Mouse (Mus musculus) gastrocnemius, postnatal 14 days (tissue): ENCODE data around the gene Cntn4. TPM values are rescaled to one million over a fixed set of nuclear protein-coding genes. Genes with fewer than 3 reads are reported as not detected.

Experiments used
- DNase-seq: peaks from one replicate; pipeline ENCODE4 v3.0.0; 2021; ENCODE audit warnings: mixed read lengths
- intact Hi-C: fragments of 180-260 bp; cut with DNase I; formaldehyde crosslinking; loops from one replicate; pipeline ENCODE4 v1.15.1; 2025; ENCODE audit warnings: low total_unique reads
- total RNA-seq, 2 experiments: library from RNA; stranded (reverse); gene quantifications; 2 replicates each; pipeline ENCODE4 v1.2.3; 2021

Cntn4 gene
- total RNA-seq, 2 experiments from 2014 or later = 0.09 to 0.14 TPM

DNA sequence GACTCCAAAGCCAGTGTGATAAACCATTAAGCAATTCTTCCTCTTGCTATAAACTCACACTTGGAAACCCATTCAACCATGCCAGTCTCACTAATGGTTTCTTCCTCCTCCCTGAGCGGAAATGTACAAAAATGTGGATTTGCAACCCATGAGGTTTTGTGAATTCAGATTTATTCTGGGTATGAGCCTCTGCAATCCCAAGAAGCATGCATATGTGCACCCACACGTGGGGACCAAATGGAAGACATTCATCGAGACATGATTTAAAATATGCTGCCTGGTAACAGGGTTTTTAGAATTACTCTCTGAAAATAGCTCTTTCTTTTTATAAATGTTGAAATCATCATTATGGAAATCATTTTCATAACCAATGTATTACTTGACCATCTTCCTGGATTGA, 754.0 kb downstream of the Cntn4 start:
- intact Hi-C loops = no loop called here
- no peak for DNase-seq

- intact Hi-C loops = no loop called here
- no peak for DNase-seq
These were observed 763.3 kb downstream of the Cntn4 start for GRCm38 (mm10) chr6:106440786-106441185.

DNA sequence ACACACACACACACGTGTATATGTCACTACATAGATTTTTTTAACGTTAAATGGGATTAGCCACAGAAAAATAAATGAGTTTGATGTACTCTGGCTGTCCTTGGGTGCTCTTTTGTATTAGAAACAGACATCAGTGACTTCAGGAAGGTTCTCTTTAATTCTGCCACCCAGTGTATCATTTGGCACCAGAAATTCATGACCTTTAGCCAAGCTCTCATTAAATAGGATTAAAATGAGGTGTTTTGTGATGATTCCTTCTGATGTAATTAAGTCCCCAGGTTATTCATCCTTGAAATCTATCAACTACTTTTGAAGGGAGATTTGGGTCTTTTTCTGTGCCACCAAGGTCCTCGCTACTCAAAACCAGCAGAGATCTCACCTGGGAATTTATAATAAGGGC, 763.8 kb downstream of the Cntn4 start:
- DNase-seq = no peak
- intact Hi-C loops = no loop called here

- DNase-seq = no peak
- intact Hi-C loops = no loop called here
These were observed 776.8 kb downstream of the Cntn4 start for GRCm38 (mm10) chr6:106454131-106454838.

DNA sequence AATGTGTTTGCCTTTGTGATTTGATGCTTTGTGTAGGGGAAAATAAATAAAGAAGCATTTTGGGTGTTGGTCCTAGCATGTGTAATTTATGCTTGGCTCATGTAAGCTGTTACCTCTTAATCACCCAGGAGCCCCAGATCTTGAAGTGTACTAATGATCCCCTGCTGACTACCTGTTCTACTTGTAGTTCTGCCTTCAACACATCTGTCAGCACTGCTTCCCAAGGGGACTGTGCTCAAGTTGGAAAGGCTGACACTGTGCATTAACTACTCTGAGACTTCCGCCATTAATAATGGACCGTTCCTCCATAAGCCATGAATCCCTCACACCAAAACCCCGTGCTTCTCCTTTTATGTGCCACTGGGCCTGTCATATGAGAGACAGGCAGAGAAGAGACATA, 778.2 kb downstream of the Cntn4 start:
- intact Hi-C loops = no loop called here
- DNase-seq = no peak

GRCm38 (mm10) chr6:106458166-106458565, 780.7 kb downstream of the Cntn4 start:
- DNase-seq = no peak

GRCm38 (mm10) chr6:106462403-106462802, 784.9 kb downstream of the Cntn4 start:
- no peak for DNase-seq
- intact Hi-C loops = no loop called here

More at GRCm38 (mm10) chr6:106458166-106458565, 780.7 kb downstream of the Cntn4 start:
- intact Hi-C loops = no loop called here

- no peak for DNase-seq
- intact Hi-C loops = no loop called here
These were observed 786.4 kb downstream of the Cntn4 start for GRCm38 (mm10) chr6:106463857-106464256.

DNA sequence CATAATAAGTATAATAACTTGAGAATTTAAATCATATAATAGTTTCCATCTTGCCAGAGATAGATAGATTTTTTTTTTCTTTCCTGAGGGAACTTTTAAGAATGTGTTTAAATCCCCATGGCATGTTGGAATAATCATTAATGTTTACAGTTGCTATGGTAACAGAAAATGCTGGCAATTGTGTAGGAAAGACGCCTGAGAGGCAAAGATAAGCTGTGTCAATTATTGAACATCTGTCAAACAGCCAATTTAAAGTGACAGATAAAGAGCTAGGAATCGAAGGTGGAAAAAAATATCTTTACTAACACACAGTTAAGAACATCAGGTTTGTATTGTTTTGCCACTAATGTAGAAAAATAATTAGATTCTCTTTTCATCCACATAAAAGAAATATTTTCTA, 788.3 kb downstream of the Cntn4 start:
- no peak for DNase-seq
- intact Hi-C loops = no loop called here

DNA sequence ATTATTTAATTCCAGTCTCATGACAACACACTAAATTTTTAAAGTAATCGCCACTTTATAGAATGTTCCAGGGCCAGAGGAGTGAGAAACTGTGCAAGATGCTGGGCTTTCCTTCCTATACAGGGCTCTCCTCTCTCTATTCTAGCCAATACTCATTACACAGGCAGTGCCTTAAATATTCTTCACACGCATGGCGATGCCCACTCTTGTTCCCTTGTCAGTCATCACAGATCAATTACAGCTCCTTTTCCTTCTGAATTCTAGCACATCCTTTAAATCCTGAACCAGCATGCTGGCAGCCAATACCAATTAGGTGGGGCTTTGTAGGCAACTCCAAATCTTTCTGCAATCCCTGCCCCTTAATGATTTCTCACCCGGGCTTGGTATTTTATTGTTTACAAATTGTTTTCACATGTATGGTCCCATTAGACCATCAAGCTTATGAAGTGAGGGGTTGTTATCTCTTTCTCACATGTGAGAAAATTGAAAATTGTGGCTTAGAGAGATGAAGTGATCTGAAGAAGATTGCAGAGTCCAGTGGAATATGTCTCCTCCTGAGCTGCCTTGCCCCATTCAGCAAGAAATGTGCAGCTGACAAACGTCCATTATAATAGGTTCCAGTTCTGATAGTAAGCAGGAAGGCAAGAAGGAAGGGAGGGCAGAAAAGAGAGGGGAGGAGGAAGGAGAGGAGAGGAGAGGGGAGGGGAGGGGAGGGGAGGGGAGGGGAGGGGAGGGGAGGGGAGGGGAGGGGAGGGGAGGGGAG, 789.0 kb downstream of the Cntn4 start:
- intact Hi-C loops = no loop called here

GRCm38 (mm10) chr6:106471840-106472608, 794.6 kb downstream of the Cntn4 start:
- intact Hi-C loops = no loop called here
- DNase-seq = no peak

More for the DNA sequence above, 789.0 kb downstream of the Cntn4 start:
- no peak for DNase-seq

DNA sequence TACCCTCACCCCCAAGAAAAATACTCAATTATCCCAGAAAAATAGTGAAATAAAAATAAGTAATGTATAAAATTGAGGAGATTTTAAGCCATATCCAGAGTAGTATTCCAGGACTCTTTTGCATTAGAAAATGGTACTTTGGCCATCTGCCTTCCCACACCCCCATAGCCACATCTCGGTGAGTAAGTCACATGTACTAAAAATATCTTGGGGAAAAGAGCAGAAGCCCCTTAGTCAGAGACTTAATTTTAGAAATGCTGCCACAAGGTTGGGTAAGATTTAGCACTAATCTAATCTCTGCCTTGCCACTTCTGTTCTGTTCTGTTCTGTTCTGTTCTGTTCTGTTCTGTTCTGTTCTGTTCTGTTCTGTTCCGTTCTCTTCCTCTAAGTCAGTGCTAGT, 796.4 kb downstream of the Cntn4 start:
- intact Hi-C loops = no loop called here

DNA sequence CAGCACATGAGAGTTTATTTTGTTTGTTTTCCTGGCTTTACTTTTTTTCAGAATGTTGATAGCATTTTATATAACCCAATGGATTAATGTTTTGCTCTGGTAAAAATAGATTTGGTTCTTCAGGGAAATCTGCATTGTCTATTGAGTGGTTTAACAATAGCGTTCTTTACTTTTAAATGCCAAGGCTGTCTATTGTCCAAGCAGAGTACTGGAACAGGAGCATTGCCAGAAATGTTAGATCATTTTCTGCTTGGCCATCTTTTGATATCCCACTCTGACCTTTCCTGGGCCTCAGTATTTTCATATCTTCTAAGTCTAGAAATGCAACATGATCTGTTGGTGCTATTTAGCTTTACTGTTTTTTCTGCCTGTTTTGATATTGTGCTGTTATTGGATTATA, 804.1 kb downstream of the Cntn4 start:
- intact Hi-C loops = no loop called here
- no peak for DNase-seq

More for the DNA sequence above, 796.4 kb downstream of the Cntn4 start:
- DNase-seq = no peak

DNA sequence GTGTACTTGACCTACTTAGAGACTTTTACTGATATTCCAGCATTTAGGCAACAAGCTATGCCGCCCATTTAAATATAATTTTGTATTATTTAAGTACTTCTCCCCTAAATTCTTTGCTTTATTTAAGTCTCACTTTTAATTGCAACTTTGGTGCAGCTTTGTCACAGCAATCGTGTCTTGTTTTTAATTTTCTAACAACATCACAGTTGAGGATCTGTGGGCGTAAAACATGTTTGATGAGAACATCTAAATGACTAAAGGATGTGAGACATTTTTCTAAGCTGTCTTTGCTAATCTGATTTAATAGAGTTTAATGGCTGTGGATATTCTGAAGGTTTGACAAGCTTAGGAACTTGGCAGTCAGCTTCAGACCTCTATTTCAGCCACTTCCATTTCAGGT, 818.8 kb downstream of the Cntn4 start:
- DNase-seq = no peak
- intact Hi-C loops = no loop called here

DNA sequence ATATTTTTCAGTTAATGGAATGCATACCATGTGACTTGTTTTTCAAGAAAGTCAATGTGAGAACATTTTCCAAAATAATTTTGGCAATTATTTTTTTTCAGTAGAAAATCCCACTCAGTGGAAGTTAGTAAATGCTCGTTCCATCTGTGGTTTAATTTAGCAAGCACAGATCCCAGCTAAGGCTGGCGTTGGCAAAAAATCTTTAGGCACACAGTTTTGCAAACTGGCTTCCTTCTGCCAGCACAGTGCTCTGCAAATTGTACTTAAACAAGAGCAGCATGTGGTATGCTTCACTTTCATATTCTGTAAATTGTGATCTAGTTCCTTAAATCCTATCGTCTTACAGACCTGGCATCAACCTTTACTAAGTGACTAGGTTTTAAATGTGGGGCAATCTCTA, 821.7 kb downstream of the Cntn4 start:
- intact Hi-C loops = no loop called here
- DNase-seq = no peak

DNA sequence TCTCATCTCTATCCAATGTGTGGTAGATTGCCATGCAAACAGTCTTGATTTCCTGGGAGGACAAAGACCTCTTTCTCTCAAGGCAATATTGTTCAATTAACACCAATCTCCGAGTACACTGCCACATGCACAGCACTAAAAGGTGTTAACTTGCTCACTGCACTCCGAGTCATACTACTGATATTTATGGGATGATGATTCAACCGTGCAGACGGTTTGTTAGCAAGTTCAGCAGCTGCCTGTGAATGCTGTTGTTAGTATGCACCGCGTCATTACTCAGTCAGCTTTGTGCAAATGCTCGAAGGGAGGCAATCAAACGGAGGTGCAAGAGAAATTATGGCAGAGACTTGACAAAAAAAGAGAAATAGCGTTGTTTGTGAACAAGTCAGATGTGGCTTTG, 826.5 kb downstream of the Cntn4 start:
- intact Hi-C loops = no loop called here
- no peak for DNase-seq

DNA sequence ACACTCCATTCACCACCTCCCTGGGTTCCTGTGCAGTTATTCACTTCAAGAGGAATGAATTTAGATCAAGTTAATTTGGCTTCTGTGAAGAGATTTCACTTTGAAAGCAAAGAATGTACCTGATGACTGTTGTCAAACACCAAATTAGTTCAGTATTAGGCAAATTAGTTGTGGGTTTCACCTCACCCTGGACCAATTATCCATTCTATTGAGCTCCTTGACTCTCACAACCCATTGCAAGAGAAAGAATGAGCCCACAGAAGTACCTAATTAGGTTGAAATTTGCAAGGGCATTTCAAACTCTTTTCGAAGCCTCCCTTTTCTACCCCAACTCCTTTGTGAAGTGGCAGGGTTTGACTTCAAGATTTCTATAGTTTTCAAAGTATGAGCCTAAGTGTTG, 842.9 kb downstream of the Cntn4 start:
- intact Hi-C loops = no loop called here
- no peak for DNase-seq

- DNase-seq = no peak
- intact Hi-C loops = no loop called here
These were observed 866.0 kb downstream of the Cntn4 start for GRCm38 (mm10) chr6:106543500-106543899.

- intact Hi-C loops = no loop called here
- no peak for DNase-seq
These were observed 884.2 kb downstream of the Cntn4 start for GRCm38 (mm10) chr6:106561649-106562048.

DNA sequence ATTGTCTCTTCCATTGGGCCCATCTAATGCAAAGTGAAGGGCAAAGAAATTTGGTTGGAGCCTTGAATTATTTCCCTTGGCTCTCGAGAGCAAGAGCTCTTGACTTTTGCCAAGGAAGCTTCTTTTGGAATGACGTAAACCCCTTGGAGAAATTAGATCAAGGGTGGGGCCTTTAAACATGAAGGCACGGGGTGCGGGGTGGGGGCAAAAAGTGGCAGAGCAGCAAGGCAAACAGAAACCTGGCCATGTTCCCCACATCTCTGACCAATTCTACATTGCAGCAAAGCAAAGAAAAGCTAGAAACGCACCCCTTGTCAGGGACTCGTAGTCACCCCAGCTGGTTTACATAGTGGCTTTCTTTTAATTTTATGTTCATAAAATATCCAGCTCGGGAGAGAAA, 887.9 kb downstream of the Cntn4 start:
- DNase-seq = peak; percentile 7
- intact Hi-C loops = no loop called here
